Mouse (Mus musculus) testis, postnatal 14 days (tissue): ENCODE results near the gene Polr3h.

ENCODE experiments used
- DNase-seq: peaks from one replicate; pipeline ENCODE4 v3.0.0; 2021; ENCODE audit warnings: low spot score

The Polr3h gene

DNA sequence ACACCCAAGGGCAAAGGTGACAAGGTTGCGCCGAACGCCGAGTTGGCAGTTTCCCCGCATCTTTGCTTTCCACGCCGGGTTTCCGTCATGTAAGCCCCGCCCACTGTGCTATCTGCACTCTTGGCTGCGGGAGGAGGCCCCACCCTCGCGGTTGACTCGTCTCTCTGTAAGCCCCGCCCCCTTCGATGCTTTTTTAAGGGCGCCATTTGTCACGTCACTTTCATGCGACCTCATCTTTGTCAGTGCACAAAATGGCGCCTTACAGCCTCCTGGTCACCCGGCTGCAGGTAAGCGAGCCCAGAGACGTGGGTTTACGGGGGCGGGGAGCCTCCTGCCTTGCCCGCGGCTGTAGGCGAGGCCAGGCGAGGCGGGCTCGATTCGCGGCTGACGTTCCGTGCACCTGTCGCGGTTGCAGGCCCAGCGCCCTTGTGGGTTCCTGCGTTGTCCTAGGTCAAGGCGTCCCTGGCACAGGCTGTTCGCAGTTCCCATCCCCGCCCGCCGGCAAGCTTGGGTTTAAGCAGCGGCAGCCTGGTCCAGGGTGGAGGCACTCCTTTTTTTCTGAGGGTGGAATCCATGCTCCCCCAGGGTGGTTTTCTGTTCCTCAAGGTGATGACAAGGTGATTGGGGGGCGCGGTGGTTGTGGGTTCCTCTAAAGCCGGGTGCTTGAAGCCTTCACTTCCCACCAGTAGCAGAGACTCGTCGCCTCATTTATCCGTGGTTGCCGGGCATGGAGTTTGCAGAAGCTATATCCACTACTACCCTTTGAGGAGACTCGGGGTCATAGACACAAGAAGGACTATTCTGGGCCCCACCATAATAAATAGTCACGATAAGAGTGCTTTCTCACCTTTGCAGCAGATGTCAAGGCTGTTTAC, 53.5 kb downstream of the Polr3h start, which contains the start of gene Aco2:
Aco2 (plus strand) TSS at position 48 of the 875 bp plus-strand sequence.
- DNase-seq: peak; percentile 99

DNA sequence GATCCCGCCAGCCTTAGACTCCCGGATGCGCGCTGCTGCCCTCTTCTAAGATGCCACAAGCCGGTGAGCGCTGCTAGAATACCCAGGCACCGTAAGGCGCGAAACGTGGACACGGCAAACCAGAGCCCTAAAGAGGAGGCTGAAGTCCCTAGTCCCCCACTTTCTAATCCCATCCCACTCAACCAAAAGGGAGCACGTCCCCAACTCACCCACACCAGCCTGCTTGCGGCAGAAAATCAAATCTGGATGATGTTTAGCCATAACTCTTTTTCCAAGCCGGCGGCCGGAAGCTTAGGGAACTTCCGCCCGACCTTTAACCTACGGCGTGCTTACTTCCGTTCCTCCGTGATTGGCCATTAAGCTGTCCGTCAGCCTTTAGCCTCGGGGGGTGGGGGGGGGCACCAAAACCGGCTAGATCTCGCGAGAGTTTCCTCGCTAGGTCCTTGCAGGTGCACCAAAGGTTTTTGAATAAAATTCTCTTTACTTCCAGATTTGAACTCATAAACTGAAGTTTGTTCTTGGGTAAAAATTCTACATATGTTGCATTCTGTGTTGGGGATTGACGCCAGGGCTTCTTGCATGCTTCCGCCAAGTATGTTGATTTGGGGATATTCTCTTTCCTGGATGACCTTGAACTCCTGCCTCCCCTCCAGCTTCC, 54.3 kb downstream of the Polr3h start, which contains the start of gene Phf5a:
Phf5a (minus strand) TSS at position 308 of the 658 bp plus-strand sequence.
- DNase-seq: peak; percentile 89

DNA sequence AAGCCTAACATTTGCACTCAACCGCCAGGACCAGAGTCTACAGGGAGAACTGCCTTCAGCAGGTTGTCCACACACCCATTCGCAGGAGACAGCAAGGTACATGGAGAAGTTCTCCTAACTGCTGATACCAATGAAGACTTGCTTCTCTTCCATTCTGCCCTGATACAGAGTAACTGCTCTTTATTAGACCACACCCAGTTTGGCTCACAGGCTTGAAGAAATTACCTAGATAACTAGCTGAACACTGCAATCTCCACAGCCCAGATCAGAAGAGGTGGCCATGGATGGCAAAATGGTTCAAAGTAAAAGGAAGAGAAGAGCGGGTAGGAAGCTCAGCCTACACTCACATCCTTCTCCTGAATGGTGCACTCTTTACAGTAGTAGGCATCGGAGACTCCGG, 56.1 kb downstream of the Polr3h start:
- DNase-seq: no peak

DNA sequence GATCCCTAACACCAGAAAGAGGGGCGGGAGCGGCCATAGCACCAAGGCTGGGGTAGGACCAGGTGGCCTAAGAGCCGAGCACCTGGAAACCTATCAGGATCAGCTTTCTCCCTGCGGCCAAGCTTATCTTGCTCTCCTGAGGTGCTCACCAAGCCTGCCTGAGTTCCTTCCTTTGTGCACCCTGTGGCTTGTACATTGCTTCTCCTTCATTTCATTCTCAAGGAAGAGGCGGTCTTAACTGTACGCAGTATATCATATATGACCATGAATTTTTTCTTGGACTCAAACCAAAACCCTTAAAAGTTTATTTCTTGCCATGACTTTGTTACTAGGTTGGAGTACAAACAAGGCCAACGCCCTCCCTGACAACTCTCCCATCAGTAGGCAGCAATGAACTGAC, 61.8 kb downstream of the Polr3h start:
- DNase-seq: no peak

DNA sequence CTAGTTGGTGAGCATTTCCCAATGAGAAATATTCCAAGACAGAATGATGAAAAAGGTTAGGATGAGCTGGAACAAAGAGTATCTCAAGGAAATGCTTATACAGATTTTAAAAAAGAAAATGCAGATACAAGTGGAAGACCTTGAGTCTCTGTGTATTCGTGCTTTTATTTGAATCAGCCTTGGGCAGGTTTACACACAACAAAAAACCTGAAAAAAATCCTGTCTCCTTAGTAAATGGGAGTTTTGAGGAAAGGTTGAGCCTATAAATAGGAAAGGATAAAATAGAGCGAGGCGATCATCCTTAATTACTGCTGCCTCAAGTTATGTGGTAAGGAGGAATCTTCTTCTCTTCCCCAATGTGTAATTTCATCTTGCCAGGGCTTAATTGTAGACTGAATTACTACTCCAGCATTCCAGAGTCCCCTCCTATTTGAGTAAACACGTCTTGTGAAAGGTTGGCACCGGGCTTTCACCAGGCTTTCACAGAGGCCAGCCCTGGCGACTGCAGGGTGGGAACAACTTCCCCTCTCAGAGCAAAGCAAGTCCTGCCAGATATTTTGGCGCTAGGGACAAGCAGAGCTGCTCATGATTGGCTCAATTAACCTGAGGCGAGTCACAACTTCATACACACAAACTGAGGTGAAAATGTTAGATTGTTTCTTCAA, 65.4 kb downstream of the Polr3h start:
- peak; percentile 56 for DNase-seq

DNA sequence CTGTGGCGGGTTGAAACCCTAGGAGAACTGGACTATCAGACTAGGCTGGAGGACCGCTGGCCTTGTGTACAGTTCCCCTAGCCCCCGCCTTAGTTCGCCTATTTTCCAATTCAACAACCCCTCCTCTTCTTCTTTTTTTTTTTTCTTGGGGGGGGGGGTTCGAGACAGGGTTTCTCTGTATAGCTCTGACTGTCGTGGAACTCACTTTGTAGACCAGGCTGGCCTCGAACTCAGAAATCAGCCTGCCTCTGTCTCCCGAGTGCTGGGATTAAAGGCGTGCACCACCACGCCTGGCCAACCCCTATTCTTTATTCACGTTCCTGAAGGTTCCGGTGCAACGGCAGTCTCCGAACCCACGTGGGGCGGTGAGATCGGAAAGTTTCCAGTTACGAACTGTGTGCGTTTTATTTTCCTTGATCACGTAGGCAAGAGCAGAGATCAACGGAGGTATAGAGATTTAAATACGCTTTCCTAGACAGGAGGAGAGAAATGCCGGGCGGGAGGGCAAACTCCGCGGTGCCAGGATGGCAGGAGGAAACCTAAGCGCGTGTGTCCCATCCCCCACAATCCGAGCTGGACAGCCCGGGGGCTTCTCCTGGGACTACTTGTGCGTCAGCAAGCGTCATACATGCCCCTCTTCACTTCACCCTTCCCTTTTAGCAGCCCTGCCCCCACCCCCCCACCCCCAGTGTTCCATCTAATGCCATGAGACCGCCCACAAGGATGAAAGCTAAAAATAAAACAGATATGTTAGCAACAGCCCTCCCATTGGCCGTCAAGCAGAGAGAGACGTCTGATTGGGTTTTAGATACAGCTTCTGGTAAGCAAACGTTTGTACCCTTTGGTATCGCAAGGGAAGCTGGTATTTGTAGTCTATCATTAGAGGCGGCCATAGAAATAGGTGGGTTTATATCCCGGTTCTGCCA, 66.4 kb downstream of the Polr3h start:
- peak; percentile 89 for DNase-seq

DNA sequence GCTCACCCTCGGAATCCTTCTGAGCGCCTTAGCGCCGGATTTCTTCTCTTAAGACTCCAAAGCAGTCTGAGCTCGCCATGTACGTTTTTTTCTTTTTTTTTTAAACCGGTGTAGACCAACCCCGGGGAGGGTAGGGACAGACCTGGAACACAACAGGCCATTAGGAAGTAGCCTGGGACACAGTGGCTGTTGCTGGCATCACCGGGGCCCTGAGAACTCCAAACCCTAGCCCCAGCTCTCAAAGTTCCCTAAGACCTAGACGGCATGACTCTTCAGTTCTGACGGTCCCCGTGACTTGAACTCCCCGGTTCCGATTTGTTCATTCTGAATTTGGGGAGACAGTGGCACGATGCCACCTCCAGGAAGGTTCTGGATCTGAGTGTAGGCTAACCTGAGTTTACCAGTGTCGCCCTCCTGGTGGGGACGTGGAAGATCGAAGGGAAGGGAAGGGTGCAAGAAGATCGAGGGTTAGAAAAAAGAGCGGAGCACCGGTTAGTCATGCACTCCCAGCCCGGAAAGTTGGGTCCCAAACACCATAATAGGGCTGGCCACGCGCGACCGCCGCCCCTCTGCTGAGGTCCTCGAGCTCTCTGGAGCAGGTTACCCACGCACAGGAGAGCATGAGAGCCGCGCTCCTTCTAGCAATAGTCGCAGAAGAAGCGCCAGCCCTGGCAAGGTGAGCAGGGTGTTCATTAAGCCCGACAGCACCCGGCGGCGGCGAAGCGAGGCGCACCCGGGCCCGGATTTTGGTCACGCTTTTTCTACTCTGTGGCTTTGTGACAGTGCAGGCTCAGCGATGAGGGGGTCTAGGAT, 67.3 kb downstream of the Polr3h start, which contains the start of gene Tob2:
Tob2 (minus strand) TSS at position 280 of the 813 bp plus-strand sequence.
- DNase-seq: peak; percentile 54

GRCm38 (mm10) chr15:81858138-81858516, 67.9 kb downstream of the Polr3h start:
- peak; percentile 90 for DNase-seq

- DNase-seq: no peak
Observed at GRCm38 (mm10) chr15:81857724-81858116, 68.3 kb downstream of the Polr3h start.

GRCm38 (mm10) chr15:81856938-81857723, 68.9 kb downstream of the Polr3h start:
- no peak for DNase-seq

GRCm38 (mm10) chr15:81856030-81856790, 69.8 kb downstream of the Polr3h start:
- peak; percentile 84 for DNase-seq

GRCm38 (mm10) chr15:81853081-81853480, 73.0 kb downstream of the Polr3h start:
- DNase-seq: no peak

- no peak for DNase-seq
Observed at GRCm38 (mm10) chr15:81852411-81853000, 73.5 kb downstream of the Polr3h start.

- no peak for DNase-seq
Observed at GRCm38 (mm10) chr15:81851375-81851774, 74.7 kb downstream of the Polr3h start.

DNA sequence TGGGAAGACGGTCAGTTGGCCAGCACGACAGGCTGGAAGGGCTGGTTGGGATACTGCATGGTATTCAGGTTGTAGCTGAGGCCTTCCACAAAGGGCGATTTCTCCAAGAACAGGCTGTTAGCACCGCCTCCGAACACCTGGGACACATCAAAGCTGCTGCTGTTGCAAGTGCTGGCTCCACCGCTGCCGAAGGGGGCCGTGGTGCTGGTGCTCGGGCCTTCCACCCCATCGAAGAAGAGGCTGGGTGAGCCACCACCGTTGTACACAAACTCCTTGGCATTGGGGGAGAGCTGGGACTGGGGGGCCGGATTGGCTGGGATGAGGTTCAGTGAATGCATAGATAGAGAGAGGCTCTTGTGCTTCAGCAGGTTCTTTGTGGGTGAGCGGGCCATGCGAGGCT, 75.3 kb downstream of the Polr3h start:
- DNase-seq: no peak

DNA sequence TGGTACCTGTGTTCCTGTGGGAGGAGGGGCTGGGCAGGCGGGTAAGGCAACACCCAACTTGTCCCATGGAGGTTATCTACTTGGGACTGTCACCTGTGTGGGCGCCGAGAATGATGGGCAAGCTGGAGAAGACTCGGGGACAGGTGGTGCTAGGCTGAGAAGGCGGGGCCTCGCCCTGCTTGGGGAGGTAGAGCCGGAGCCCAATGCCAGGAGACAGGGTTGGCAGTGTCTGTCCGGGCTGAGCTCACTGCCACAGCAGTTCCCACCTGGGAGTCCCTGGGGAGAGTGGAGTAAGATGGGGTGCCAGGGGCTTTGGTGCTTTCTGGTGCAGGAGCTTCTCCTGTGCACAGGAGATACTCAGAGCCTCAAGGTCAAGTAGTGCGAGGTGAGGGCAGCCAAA, 76.9 kb downstream of the Polr3h start:
- DNase-seq: no peak

DNA sequence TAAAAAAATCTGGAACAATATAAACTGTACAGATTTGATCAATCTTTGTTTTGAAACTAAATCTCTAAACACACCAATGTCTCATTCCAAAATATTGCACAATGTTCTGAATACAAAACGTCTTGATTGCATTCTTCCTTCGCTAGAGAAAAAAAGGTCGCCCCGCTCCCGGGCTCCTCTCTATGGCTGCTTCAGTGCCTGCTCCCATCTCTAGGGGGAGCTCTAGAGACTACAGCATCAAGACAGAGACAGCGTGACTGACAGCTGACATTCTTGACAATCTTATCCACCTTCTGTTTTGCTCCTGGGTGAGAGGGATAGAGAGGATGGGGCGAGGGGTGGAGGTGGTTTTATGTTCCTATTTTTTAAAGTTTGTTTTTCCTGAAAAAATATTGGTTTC, 77.7 kb downstream of the Polr3h start:
- no peak for DNase-seq

DNA sequence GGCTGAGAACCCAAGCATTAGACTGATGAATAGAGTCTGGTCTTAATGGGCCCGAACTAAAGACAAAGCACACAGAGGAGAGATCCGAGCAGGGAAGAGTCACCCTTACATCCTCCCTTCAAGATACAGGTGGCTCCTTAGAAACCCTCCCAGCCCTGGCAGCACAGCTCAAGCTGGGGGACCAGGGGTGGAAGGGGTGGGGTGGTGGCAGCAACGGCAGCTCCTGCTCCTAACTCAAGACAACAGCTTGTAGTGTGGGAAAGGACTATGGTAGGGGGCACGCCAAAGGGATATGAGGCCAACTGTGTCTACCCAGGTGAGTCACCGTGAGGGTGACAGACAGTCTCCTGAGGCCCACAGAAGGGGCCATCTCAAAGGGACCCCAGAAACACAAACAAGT, 78.2 kb downstream of the Polr3h start:
- no peak for DNase-seq

DNA sequence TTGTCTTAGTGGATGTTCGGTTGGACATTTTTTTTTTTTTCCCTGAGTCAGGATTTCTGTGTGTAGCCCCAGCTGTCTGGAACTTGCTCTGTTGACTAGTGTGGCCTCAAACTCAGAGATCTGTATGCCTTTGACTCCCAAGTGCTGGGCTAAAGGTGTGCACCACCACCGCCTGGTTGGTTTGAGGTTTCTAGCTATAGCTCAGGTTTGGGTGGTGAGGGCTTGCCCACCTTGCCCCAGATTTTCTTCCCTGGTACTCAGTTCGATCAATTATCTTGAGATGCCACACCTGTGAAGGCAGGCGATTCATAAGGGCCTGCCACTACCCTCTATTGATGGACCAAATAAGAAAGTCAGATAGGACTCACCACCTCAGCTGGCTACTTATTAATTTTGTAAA, 78.9 kb downstream of the Polr3h start:
- DNase-seq: no peak
